Mouse (Mus musculus) cerebellum, postnatal 4 days (tissue): ENCODE results near the gene Ppp4r3a.
"Not testable (repeated sequence)": the region's sequence is repeated elsewhere in the genome, so short reads cannot be mapped to it uniquely, and the experiment has no call there.

Source experiments
- DNase-seq, 2 experiments: peaks; one replicate each; pipeline ENCODE4 v3.0.0; 2022; ENCODE audit warnings: low spot score in 2 of 2, mixed read lengths in 1 of 2

The Ppp4r3a gene

DNA sequence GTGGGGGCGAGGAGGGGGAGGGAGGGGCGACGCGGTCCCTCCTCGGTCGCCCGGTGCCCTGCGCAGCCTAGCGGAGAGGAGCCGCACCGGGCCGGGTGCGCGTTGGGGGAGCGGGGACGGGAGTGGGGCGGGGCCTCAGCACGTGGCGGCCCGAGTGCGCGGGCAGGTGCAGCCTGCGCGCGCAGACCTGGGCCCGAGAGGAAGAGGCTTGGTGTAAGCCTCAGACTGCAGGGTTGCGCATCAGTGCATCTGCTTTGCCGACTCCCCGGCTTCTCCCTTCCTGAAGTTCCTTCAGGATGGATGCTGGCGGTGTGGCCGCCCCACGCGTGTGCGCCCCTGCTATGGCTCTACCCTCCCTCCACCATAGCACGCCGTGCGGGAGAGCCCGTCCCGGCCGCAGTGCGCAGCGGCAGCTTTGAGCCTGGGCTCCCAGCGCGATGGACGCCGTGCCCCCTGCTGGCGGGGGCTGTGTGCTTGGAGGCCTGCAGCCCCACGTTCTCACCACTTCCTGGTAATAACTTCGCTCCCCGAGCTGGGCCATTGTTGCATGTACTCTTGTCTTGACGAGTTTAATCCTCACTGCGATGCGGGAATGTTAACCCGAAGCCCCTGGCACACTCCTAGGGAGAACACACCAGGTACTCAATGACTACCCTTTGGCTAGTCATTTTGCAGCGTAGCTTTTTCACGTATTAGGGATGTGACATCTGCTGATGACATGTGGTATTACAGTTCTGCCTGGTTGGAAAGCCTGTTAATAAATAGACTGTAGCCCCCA lies 54.4 kb downstream of the Ppp4r3a start, which contains the start of gene Ccdc88c:
Ccdc88c (minus strand) TSS at position 103 of the 778 bp plus-strand sequence.
- peak; percentile 52 to 74 for DNase-seq

DNA sequence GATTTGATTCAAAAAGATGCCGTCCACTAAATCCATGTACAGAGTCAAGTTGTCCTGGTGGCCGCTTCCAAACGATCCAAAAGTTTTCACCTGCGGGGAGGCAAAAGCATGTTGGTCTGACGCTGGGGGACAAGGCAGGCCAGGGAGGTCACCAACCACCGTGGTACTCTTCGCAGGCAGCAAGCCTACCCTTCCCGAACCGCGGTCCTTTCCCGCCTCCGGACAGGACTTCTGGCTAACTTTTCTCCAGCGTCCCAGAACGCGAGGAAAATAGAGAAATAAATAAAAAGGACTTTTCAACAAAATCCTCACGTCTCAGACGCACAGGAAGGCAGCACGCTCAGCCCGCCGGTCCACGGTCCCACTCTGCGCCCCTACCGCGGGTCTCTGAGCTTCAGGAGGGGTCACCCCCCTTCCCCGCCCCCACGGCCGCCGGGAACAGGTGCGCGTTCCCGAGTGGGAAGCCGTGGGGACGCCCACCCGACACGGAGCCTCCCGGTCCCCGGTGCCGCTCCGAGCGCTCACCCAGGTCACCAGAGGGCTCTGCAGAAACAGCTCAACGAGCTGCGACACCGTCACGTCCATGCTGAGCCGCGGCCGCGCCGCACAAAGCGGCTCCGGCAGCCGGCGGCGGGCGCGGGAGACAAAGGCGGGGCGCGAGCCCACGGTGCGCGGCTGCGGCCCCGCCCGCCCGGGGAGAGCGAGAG lies 55.1 kb downstream of the Ppp4r3a start:
- DNase-seq, result peak in 1 of 2 experiments; percentile 21

DNA sequence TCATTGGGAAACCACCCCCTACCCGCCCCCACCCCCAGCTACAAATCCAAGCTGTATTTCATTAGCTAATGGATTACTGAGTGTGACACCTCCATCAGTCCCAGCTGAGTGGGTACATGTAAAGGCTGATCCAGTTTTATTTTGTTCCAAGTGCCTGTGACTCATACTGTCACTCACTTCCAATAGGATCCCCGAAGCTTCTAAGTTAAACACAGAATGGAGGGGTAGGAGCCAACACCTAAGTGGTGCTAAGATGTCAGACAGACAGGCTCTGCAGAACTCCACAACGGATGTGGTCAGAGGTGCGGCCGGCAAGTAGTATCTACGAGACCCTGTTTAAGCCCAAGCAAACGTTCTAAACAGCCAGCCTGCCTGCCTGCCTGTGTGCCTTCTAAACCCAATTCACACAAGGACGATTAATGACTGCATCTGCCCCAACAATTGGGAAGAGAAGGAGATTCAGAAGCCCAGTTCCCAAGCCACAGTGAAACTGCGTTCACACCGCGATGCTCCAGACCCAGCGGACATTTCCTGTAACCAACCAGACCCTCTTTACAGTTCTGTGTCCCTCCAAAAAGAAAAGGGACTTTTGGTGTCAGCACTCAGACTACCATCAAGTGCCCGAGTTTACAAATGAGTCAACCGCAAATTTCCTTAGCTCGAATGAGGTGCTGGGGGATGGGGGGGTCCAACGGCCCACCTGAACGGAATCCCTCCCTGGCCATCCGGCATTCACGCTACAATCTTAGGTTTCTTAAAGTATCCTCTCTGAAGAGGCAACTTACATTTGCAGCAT lies 55.9 kb downstream of the Ppp4r3a start:
- DNase-seq, result no peak

DNA sequence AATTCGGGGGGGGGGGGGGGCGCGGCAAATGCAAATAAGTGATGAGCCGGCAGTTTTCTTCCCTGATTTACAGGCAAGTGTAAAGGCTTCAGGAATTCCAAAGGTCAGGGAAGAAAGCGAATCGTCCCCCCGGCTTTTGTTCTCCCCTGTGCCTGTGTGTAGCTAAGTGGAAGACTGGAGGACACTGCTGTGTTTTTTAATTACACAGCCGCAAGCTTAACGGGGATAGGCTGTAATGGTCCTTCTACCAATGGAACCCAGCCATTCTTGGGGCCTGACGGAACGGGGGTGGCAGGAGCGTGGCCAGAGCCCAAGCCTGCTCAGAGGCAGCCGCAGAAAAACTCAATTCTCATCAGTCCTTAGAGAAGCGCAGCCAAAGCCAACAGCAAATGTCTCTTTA lies 56.6 kb downstream of the Ppp4r3a start:
- DNase-seq, result no peak

DNA sequence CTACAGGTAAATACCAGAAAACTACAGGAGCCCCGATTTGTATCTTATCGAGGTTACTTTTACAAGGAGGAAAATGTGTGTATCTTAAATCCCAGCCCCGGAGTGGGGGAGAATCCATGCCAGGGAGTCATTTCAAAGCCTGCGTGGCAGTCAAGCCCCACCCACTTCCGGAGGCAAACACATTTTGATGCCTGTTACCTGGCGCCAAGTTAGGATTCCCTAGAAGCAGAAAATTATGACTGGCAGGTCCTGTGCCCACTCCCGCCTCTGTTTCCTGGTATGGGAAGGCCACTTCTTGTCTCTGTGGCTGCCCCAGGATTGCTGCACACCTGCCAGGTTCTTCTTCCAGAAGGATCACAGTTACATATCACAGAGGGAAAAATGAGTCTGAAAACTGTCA lies 57.0 kb downstream of the Ppp4r3a start:
- DNase-seq, result no peak

DNA sequence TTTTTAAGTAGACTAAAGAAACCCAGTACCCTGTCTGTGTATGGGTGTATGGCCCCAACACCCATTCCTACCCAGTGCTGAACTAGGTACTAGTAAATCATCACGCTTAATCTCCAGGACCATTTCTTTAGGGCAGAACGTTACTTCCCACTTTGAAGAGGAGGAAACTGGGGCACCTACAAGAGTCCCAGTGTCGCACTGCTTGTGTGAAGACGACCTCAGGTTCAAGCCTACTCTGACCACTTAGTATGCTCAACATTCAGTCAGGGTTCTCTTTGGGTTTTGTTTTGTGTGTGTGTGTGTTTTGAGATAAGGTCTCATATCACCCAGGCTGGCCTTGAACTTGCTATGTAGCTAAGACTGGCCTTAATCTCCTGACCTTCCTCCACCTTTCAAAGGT lies 57.5 kb downstream of the Ppp4r3a start:
- no peak for DNase-seq

DNA sequence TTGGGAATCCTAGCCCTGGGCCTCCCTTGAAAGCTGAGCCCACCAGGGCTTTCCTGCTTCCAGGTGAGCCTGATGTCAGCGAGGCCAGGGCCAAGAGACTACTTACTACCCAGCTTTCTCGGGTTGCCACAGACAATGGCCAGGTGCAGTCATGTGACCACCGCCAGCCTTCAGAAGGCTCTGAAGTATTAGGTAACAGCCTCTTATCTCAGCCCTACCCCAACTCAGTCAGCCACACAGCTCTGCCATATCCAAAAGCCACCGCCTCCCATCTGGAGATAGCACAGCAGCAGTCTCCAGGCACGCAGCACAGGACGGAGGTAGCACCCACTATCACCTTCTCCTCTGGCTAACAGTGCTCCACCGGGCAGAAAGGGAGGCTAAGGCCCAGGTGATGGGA lies 58.1 kb downstream of the Ppp4r3a start:
- DNase-seq, result no peak

DNA sequence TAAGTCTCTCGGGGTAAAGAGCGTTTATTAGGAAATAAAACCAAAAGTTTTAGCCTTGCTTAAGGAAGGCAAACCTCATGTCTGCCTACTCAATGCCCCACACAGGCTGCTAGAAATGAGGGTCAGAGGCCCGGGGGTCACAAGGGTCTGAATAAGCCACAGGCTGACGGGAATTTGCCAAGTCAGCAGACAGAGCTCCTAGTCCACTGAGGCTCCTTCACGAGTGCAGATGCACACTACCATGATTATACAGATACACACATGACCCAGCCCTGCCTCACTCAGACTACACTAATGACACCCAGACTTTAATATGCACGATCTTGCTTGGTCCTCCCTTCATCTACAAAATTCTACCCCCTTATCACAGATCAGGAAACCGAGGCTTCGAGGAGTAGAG lies 58.7 kb downstream of the Ppp4r3a start:
- no peak for DNase-seq

DNA sequence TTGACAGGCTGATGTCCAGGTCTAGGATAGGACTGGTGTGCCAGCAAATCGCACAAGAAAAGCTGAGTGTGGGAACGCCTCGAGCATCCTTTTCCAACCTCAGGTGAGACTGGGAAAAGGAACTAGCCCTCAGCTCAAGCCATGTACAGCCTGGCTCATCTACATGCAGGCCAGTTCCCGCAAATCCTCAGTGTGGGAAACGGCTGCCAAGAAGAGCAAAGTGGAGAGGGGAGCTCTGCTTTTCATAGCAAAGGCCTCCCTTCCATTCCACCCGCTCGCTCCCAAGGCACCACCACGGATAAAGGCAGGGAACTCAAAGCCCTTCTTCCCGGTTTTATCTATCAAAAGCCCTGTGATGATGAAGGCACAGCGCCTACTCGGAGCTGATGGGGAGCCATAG lies 60.4 kb downstream of the Ppp4r3a start:
- DNase-seq, result no peak

DNA sequence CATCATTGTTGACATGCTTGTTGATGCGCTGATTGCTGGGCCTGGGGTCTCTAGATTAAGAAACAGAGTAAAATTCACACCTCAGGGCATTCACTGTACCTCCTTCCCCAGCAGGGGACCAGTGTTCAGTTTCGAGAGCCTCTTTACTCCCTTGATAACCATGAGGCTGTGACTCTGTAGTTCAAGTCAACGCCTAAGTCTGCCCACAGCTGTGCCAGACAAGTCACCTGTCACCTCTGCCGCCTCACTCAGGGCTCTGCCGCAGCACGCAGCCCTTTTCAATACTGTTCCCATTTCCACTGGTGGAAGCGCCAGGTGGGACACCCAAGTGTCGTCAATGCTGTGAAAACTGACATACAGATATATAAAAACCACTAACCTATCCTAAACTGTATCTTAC lies 61.1 kb downstream of the Ppp4r3a start:
- DNase-seq, result no peak

DNA sequence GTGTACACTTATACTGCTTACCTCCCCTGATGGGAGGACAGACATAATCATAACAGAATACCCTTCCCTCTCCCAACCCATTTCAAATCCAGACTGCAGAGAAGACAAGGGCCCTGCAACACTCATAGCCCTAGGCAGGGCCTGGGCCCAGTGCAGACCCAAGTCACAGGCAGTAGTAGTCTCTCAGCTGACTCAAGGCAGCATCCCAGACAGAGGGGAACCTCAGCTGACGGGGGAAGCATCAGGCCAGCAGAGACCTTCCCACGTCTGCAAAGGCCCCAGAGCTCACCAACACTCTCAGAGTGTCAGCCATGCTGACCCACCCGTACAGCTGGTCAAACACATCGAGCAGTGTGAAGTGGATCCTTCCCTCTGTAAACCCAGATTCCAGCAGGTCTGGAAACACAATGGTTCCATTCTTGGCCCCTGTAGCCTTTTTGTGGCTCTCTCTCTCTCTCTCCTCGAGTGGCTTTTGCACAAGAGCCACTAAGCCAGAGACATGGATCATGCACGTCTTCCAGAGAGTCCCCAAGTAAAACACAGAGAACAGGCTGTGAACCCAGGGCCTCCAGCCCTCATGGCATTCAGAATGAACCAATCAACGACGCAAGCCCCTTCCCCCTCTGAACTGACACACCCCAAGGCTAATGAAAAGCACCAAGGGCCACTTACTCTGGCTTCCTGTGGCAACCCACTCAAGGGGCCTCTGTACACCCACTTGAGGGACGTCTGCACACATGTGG lies 61.8 kb downstream of the Ppp4r3a start:
- DNase-seq, result no peak

DNA sequence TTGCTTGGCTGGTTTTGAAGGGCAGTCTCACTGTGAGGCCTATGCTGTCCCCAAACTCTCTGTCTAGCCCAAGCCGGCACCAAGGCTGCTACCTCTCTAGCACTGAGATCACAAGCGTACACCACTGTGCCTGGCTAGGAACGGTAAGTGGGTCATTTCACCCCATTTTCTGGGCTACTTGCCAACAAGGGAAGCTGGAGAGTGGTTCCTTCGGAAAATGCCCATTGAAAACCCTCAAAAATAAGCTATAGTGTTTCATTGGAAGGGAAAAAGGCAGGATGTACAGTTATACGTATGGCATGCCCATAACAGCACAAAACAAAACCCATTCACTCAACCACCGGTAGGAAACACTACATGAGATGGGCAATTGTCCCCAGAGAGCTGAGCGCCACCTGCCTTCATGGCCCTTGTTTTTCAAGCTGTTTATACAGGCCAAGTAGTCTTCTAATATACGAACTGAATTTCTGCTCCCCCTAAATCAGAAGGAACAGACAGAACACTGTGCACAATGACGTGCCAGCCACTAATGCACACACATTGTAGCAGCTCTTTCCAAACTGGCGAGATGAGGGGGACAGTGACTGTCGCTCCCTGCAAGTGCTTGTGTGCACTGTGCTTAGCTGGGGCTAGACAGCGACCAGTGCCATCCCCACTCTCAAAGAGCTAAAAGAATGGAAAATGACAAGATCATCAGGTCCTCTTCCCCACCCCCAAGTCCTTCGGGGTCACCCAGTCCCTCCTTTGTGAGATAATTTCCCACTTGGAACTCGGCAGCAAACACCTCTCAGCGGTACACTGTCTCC lies 63.1 kb downstream of the Ppp4r3a start:
- DNase-seq, result no peak

DNA sequence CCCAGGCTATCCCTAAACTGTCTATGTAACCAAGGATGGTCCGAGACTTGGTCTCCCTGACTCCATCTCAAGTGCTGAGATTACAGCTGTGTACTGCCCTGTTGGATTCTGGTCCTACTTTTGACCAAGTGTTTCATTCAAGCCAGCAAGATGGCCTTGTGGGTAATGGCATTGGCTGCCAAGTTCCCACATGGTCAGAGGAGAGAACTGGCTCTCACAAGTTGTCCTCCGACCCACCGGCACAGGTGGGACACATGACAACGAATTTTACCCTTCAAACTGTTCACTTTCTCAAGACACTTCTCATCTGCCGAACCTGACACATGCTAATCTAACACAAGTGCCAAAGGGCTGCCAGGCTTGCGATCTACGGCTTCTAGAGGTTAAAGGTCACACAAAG lies 64.1 kb downstream of the Ppp4r3a start:
- no peak for DNase-seq

DNA sequence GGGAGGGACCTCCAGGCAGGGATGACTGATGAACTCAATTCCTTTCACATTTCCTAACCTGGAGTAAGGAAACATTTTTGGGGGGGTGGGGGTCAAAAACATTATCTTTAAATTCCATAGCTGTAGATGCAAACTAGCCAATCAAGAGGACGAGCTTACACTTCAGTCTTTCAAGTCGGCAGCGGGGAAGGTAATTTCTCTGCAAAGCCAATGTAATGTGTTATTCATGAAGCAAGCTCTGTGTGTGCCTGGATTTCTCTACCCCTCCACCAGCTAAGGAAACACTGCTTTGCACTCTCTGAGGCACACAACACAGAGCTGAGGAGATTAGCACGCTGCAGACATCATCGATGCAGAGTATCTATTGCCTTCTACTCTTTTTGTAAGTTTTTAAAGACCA lies 64.5 kb downstream of the Ppp4r3a start:
- DNase-seq, result no peak

DNA sequence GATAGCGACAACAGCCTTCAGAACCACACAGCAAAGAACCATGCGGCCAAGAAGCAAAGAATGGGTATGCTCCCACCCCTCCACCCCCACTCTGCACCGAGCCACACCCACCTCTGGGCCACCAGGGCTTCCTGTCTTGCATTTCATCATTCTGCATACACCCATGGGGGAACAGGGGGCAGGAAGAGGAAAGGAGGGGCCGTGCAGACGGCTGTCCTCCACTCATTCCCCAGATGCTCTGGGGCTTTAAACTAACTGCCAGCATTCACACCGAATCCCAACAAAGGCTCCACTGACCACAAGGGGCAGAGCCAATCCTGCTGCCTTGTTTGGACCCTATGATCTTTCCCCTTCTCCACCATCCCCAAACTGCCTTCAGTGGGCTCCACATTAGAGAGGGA lies 65.5 kb downstream of the Ppp4r3a start:
- no peak for DNase-seq

DNA sequence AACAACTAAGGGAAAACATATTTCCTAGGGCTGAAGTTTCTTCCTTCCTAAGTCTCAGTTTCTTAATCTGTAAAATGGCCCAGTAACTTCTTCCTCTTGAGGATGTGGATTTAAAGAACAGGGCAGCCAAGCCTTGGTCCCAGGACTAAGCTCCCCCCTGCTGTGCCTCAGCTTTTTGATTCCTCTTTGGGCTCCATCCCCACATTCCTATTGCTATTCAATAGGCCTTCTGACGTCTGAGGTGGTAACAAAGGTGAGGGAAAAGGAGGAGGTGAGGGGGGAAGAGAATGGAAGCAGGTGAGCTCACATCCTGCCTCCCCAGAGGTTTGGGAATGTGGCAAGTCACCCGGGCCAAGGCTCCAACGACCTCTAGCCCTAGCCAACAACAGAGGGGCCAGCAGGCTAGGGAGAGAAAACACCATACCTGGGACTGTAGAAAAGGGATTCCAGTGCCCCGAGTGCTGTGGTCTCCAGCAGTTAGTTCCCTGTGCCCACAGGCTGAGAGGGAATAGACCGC lies 67.0 kb downstream of the Ppp4r3a start:
- DNase-seq, result no peak

DNA sequence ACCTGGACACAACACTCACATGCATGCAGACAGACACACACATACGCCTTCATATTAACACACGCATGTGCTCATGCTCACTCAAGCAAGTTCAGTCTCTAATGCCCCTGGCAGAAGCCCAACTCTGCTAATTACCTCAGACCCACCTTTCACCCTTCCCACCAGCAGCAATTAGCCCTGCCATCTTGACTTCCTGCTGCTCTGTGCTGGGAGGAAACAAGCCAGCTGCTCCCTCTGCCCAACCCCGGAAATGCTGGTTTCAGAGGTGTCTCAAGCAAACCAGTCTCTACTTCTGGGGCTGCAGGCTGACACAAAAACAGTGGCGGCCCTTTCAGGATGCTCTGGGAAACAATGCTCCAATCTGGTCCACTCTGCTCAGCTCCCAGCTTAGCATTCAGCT lies 67.6 kb downstream of the Ppp4r3a start:
- peak in 1 of 2 experiments; percentile 57 for DNase-seq

DNA sequence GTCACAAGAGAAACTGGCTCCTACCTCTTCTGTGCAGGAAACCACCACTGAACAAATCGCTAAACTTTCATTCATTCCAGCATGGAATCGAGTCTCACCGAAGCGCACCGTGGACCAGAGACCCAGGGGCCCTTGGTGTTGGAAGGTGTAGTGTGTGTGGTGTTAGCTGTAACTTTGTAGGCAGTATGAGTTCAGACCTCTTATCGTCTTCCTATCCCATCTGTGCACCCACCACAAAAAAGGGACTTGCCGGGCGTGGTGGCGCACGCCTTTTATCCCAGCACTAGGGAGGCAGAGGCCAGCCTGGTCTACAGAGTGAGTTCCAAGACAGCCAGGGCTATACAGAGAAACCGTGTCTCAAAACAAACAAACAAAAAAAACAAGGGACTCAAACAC lies 68.3 kb downstream of the Ppp4r3a start:
- DNase-seq, result no peak

DNA sequence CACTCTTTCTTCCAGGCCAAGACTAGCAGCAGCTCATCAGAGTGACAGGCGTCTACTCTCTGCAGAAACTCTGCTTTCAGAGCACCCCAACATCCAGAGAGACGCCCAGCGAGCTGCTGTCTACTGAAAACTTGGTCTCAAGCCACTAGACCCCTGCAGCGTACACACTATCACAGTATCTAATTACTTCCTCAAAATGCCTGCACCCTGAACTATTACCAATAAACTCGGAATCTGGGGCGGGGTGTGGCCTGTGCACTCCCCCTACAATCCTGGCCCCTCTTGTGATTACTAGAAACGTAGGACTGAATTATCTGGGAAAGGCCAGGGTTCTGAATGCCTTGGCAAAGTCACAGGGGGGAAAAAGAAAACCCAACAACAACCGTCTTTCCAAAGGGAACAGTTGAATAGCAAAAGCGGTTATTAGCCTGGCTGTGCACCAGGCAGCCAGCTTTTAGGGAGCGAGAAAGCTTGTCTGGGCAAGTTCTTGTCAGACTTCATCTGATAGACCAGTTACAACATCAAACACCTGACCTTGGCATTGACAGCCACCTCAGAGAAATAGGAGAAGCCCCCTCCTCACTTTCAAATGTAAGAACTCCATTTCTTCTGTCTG lies 68.8 kb downstream of the Ppp4r3a start:
- DNase-seq, result no peak

DNA sequence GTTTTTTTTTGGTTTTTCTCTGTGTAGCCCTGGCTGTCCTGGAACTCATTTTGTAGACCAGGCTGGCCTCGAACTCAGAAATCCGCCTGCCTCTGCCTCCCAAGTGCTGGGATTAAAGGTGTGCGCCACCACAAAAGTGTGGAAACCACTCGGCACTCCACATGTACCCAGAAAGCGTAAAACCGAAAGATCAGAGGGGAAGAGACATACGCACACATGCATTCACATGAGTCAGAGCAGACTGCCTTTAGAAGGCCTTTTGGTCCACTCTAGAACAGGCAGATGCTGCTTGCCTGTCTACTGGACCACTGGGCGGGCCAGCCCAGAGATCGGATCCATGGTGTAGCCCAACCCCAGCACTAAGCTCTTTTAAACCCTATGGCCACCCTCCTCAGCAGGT lies 69.8 kb downstream of the Ppp4r3a start:
- not testable (repeated sequence) for DNase-seq
